Mouse (Mus musculus) cerebellum, postnatal 4 days (tissue): ENCODE data around the gene Map6.

Experiments used
- DNase-seq, 2 experiments: peaks; one replicate each; pipeline ENCODE4 v3.0.0; 2022; ENCODE audit warnings: low spot score in 2 of 2, mixed read lengths in 1 of 2

Gene Map6

GRCm38 (mm10) chr7:99264597-99264996 lies 2.6 kb upstream of the Map6 start:
- no peak for DNase-seq

- peak; percentile 60 to 82 for DNase-seq
These were observed 754 bp downstream of the Map6 start for GRCm38 (mm10) chr7:99267897-99268505.

GRCm38 (mm10) chr7:99268506-99268900 lies 1.3 kb downstream of the Map6 start:
- DNase-seq = no peak

GRCm38 (mm10) chr7:99268951-99269945 lies 2.0 kb downstream of the Map6 start:
- no peak for DNase-seq

GRCm38 (mm10) chr7:99271630-99272029 lies 4.4 kb downstream of the Map6 start:
- DNase-seq = no peak

GRCm38 (mm10) chr7:99275131-99275530 lies 7.9 kb downstream of the Map6 start:
- no peak for DNase-seq

GRCm38 (mm10) chr7:99276679-99277078 lies 9.4 kb downstream of the Map6 start:
- DNase-seq = no peak

GRCm38 (mm10) chr7:99278309-99278708 lies 11.1 kb downstream of the Map6 start:
- DNase-seq = no peak

- DNase-seq = no peak
These were observed 12.3 kb downstream of the Map6 start for GRCm38 (mm10) chr7:99279586-99279985.

- peak in 1 of 2 experiments; percentile 78 for DNase-seq
These were observed 20.0 kb downstream of the Map6 start for GRCm38 (mm10) chr7:99287287-99287686.

GRCm38 (mm10) chr7:99290008-99290407 lies 22.8 kb downstream of the Map6 start:
- no peak for DNase-seq

- DNase-seq = no peak
These were observed 23.7 kb downstream of the Map6 start for GRCm38 (mm10) chr7:99290925-99291324.

GRCm38 (mm10) chr7:99294198-99294780 lies 27.0 kb downstream of the Map6 start:
- no peak for DNase-seq

- DNase-seq = no peak
These were observed 27.9 kb downstream of the Map6 start for GRCm38 (mm10) chr7:99295104-99295503.

GRCm38 (mm10) chr7:99300650-99301175 lies 33.5 kb downstream of the Map6 start:
- no peak for DNase-seq

GRCm38 (mm10) chr7:99304029-99304428 lies 36.8 kb downstream of the Map6 start:
- no peak for DNase-seq

- peak; percentile 58 to 88 for DNase-seq
These were observed 37.7 kb downstream of the Map6 start for GRCm38 (mm10) chr7:99304949-99305372.

- no peak for DNase-seq
These were observed 38.4 kb downstream of the Map6 start for GRCm38 (mm10) chr7:99305688-99306087.

- no peak for DNase-seq
These were observed 39.4 kb downstream of the Map6 start for GRCm38 (mm10) chr7:99306640-99307039.

GRCm38 (mm10) chr7:99311433-99311832 lies 44.2 kb downstream of the Map6 start:
- DNase-seq = no peak

GRCm38 (mm10) chr7:99312058-99312457 lies 44.8 kb downstream of the Map6 start:
- no peak for DNase-seq

- DNase-seq = no peak
These were observed 45.5 kb downstream of the Map6 start for GRCm38 (mm10) chr7:99312671-99313143.
